Mouse (Mus musculus) spleen, postnatal 4 days (tissue): Measurements from ENCODE around the gene Tmem238l.
A peak's percentile ranks its signal among the peaks of the same experiment; 100 is the strongest.

Source experiments
- DNase-seq, 2 experiments: peaks; one replicate each; pipeline ENCODE4 v3.0.0; 2022; ENCODE audit warnings: low spot score in 2 of 2

Gene Tmem238l

DNA sequence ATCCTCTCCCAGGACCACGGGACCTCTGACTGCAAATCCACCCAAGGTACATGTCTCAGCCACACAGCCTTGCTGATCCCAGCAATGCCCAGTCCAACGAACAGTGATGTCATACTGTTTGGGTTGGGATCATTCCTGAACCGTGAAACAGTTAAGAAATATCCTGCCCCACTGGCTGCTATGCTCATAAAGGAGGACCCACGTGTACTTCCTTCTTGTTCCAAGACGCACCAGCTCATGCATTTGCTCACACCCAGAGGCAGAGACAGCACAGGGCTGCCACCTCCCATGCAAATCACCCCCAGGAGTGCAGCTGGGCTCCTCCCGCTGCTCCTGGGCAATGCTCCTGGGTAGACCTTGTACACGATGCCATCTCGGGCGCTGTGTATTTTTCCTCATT, at the start of gene Tmem238l:
TSS of gene Tmem238l (plus strand) at position 336 of the 400 bp plus-strand sequence.
- no peak for DNase-seq

DNA sequence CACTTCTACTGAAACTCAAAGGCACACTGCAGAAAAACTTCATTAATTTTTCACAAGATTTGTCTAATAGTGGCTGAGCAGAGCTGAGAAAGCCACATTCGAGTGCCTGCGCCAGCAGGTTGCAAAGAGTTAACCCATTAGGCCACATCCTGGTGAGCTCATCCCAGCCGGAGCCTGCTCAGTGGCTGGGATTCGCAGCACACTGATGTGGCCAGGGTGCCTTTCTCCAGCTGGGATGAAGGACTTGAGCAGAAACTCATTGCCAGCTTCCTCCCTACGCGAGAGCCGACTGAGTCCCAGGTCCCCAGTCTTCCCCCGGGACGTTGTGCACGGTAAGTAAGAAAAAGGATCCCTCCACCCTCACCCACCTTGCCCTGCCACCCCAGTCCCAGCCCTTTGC, 44.6 kb upstream of the Tmem238l start, which contains the start of gene Pirt:
TSS of gene Pirt (plus strand) at position 171 of the 400 bp plus-strand sequence.
- DNase-seq, result no peak

DNA sequence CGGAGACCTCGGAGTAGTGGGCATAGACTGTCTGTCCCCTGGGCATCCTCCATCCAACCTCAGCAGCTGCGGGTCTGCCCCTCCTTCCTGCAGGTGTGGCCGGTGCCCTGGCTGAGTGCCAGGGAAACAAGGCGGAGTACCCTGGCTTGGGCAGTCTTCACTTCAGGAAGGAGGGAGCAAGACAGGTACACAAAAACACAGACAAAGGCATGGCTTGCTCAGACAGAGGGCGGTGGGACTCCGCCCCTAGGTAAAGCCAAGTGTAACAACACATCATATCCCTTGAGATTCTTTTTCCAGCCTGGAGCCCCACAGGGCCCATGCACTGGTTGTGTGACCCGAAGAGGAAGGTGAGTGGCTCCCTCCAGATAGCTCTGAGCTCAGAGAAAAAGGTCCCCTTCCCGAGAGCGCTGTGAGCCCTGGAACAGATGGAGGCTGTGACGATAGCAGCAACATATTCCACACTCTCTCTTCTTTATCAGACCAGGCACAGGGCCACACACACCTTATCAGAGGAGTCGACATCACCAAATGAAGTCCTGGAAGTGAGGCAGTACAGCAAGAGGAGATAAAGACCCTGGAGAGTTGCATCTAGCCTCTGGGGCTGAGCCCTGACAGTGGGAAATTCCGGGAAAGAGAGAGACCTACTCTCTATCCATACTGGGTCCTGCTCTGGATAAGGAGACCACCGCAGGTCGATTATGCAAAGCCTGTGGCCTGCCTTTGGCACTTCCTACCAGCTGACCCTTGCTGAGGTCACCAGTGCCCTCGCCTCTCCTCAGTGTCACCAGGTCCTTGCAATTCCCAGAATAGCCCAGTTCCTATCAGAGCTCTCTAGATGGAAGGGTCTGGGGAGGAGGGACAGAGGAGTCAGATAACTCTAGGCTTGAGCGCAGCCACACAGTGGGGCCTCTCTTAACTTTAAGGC, 43.6 kb upstream of the Tmem238l start:
- DNase-seq, result peak; percentile 44 to 65

DNA sequence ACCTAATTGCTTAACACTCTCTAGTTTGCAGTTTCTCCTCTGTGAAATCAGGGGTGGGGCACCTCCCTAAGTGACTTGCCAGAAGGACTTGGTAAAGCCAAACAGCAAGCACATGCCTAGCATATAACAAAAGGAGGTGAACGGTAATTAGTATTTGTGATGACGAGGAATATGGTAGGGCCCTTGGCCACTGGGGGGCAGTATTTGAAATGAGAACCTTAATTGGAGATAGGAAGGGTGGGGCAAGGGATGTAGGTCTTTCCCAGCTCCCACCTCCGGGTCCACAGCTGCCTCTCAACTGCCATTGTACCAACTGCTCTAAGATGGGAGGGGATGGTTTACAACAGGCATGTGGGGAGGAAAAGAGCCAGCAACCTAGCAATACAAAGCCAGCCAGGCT, 42.2 kb upstream of the Tmem238l start:
- DNase-seq, result peak; percentile 26 to 68

DNA sequence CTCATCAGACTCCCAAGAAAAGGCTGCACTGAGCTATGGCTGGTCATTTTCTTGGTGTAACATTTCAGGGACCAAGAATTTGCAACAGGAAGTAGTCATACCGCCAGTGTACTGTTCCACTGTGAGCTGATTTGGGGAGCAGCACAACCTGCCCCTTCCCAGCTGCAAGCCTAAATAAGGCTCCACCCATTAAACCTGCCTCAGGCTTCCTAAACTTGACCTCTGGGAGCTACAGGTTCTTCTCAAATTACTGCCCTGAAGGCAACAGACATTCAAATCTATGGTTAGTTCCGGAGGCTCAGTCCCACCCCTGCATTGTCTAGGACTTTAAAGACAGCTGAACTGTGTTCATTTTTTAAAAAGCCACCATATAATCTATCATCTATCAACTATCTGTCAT, 36.4 kb upstream of the Tmem238l start:
- DNase-seq, result no peak

DNA sequence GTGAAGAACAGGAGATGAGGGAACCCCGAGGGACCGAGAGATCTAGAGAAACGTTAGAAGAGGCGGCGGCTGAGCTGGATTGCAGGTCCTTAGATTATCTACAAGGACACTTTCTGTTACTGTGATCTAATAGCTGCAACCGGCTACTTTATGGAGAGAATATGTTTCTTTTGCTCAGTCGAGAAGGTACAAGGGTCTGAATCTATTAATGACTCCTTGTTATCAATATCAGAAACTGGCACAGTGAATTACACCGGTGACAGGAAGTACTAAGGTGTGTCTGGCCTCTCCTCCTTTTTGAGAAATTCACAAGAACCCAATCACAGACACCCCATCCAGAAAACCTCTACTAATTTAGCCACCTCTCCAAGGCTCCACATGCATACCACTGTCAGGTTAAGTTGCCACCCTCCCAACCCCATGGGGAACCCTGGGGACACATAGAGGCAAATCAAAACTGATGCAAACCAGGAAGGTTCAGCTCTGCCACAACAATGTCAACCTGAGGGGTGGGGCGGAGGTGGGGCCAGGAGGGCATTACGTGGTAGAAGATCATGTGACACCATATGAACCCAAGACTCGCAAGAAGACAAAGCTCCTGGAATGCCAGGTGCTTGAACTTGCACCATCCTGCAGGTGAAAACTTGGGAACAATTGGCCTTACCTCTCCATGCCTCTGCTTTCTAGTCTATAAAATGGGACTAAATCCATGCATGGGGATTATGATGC, 32.2 kb upstream of the Tmem238l start:
- DNase-seq, result no peak

DNA sequence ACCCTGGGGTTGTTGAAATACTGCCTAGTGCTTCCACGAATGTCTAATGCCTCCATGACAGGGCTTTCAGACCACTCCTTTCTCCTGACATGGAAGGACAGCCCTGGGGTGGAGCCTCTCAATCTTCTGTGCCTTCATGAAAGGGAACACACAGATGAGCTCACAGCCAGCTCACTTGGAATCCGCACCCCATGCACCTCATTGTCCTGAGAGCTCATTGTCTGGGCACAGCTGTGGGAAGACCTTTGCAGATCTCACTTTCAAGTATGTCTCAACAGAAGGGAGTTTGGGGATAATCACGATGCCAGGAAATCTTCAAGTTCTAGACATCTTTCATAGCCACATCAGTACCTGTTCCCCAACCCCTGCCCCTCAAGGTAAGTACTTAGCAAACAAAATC, 28.1 kb upstream of the Tmem238l start:
- no peak for DNase-seq

DNA sequence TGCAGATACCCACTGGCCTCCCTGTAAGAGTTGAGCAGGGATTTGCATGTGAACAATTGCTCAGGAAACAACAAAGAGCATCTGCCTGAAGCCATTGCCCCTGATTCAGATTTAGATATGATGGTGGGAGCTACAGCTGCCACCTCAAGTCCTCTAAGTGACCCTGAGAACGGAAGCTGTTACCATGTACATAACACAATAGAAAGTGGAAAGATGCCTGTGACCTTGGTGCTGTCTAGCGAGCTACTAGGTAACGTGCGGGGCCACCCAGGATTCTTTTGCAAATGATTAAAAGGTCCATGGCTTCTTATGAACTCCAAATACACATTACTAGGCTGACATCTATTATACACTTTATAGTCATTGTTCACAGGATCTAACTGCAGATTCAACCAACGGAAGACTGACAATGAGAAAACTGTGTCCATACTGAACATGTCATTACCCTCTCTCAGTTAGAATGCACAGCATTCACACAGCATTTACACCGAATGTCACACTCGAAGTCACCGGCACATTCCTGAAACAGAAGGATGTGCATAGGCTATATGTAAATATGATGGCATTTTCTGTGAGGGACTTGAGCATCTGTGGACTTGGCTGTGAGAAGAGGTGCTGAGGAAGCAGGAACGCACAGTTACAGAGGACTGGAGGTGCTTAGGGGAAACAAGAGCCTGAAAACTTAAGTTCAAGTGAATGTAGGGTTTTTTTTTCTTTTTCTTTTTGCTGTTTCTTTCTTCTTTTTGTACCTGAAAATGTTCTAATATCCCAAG, 23.4 kb upstream of the Tmem238l start:
- DNase-seq, result no peak

DNA sequence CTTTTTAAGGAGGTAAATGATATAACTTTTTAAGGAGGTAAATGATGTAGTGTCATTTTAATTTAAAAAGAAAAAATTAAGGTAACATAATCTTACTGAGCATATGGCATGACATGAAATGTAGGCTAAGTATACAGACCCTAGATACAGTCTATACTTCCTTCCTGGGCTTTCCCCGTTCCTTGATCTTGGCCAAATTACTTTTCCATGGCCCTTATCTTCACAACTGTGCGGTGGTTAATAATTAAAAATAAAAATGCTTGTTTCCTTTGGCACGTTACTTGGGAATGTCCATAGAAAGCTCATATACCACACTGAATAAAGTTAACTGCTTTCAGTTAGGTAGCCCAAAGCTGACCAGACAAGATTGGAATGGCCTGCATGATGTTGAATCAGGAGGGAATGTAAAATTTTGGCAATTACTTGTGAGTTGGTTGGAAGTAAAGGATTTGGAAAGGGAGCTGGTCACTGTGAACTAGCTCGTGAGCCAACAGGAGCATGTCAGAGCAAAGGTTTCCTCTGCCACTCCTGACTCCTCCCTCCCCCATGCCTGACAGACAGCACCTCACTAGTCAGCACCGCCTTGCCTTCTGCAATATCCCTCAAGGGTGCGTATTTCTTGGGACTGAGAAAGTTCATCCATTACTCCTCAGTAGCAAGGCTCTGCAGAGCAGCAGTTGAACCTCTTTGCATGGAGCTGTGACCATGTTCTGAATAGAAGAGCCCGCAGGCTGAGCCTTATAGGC, 21.8 kb upstream of the Tmem238l start:
- DNase-seq, result peak in 1 of 2 experiments; percentile 25

DNA sequence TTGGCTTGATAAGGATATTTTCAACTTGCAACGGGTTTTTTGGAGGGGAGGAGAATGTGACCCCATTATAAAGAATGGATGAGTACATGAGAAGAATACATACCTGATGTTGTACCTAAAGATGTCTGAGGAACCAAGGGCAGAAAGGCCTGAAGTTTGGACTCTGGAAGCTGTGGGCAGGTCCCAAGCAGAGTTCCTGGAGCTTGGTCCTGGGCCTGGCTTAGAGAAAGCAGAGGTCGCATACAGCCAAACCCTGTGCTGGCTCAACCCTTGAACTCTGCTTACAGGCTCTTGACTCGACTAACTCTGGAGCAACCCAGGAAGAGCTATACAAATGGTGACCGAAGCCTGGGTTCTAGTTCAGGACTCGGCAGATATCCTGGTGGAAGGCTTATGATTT, 14.4 kb upstream of the Tmem238l start:
- no peak for DNase-seq

DNA sequence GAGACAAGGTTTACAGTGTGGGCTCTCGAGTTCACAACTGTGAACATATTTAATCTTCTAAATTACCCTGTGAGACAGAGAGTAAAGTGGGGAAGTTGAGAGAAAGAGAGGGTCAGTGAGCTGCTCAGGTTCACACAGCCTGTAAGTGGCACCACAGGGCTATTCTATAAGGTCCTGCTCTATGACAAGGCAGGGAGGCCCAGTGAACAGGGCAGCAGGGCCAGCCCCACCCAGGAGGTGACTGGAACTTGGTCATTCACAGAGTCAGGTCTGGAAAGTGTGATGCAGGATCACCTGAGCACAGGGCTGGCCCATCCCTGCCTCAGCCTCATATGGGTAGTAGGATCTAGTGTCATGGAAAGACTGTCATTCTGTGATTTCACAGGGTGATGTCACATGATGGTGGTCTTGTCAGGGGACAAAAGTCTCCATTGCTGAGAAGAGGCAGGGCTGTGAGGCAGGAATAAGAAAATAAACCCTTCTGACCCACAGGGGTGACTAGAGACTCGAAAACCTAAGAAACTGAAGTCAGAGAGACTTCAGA, 11.1 kb upstream of the Tmem238l start:
- no peak for DNase-seq

DNA sequence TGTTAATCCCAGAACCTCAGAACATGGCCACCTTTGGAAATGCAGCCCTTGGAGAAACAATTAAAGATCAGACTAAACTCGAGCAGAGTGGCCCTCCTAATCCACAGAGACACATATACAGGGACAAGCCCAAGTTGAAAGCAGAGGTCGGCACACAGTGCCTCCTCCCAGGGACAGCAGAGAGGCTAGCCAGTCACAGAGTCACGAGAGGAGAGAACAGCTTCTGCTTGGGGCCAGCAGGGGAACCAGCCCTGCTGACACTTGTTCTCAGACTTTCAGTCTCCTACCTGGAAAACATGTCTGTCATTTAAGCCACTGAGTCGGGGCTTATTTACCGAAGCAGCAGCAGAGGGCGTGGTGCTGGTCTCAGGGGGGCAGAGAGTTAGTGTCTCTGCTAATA, 9.9 kb upstream of the Tmem238l start:
- no peak for DNase-seq

DNA sequence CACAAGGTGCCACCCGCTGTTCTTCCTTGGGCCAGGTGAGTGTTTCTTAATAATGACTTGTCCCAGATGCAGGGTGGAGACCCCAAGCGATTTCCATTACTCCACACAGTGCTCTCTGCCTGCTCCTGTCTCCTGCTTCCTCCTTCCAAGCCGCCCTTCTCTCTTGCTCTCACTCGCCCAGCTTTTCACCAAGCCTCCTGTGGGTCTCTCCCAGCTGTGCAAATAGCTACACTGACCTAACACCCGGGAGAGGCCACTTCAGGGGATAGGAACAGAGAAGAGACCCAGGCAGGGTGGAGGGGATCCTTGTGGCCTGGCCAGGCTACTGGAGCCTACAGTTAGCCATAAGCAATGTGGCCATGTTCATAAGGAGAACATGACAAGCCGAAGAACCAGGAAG, 9.5 kb upstream of the Tmem238l start:
- DNase-seq, result no peak

DNA sequence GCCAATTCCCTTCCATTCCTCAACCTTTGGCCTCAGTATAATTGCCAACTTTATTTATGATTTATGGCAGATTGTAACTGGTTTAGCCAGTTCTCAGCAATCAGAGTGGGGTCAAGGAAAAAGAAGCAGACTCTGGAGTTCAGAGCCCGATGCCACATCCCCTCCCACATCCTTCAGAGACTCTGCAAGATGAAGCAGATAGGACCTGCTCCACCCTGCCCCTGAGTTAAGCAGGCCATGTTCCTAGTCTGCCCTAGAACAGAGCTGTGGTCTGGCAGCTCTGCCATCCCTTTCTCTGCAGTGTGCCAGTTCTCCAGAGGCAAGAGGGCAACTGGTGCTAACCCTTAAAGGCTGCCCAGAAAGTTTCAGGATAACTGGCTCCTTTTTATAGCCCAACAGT, 4.4 kb downstream of the Tmem238l start:
- no peak for DNase-seq

DNA sequence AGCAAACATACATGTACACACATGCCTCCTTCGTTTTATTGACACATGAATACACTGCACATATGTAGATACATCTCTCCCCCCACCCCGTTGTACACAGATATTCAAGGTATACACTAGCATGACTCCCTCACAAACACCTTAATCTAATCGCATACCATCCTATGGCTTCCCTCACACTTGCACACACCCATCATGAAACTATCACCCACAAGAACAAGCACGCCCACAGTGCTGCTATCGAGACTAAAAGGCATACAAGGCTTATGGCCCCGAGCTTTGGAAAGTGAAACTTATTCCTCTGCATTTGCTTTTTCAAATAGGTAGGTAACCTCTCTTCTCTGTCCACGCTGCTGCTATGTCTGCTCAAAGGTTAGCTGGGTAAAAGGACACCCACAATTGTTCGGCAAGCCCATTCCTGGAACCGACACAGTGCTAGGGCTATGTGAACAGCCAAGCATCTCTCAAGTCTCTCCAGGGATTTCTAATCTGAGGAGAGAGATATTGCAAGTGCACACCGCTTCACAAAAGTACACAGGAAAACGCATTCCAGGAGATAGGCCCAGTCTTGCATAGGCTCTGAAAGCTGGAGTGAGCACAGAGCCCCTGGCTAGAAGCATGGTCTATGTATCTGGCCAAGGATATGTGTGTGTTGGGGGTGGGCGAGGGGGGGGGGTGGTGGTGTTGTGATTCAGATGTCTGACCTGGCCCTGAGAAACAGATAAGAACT, 5.2 kb downstream of the Tmem238l start:
- no peak for DNase-seq

DNA sequence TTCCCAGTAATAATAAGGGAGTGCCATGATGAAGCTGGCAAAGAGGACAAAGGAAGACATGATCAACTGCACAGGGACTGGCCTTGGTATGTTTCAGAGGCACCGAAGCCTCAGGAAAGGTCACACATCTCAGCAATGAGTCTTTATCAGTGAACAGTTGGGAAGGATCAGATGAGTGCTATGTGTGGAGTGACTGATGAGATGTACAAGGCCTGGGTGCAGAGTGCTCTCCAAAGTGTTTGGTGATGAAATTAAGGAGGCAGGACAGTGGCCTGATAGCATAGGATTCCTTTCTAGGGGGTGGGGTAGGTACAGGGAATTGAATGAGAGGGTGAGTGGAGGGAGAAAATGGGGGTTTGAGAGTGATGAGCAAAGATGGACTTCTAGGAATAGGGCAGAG, 7.0 kb downstream of the Tmem238l start:
- no peak for DNase-seq

DNA sequence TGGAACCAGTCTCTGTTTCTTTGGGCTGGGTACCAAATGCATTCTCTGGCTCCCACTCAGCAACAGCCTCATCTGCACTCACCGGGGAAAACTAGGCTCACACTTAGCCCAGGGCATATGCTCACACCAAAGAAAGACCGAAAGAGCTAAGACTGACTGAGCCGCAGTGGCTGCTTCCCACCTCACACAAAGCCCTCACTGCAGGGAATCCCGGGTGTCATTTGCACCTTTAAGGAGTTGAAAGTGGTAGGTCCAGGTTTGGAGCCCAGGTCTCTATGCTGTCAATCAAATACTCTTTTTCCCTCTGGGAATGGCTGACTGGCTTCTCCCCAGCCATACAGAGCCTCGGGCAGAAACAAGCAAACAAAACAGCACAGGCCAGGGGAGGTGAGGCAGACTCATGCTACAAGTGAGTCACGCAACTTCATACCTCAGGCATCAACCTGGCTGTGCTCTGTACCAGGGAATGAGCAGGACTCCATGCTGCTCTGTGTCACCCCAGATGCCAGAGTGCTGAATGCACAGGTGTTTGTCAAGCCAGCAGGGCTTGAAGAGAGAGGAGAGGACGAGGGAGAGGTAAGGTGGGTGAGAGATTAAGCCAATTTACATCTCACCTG, 10.2 kb downstream of the Tmem238l start:
- DNase-seq, result no peak

DNA sequence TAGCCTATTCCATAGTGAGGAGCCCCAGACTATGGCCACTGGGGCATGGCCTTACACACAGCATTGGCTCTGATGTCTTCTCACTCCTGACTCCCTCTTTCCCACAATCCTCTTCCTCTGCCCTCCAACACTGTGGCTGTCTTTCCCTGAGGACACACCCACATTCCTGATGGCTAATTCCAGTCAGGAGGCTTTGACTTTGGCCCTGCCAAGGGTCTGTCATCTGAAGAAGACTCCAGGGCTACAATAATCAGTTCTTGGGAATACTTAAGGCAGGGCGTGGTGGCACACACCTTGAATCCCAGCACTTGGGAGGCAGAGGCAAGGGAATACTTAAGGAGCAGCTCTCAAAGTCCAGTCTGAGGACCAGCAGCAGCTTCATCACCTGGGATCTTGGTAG, 12.1 kb downstream of the Tmem238l start:
- DNase-seq, result no peak

DNA sequence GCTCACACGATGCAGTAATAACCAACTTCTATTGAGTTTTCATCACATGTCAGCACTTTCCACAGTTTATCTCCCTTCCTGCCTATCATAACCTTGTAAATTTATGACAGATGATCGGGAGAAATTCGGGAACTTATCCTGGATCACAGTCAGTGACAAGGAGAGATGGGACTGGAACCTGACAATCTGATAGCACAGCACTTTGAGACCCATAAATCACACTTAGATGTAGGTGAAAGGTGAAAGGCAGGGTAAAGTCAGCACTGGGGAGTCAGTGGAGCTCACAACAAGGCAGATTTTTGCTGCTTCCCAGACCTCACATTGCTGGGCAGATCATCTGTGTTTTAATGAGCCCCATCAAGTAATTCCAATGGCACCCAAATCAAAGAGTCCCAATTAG, 17.1 kb downstream of the Tmem238l start:
- no peak for DNase-seq
